Mouse (Mus musculus): ENCODE measurements around the gene Map3k7. TPM values are rescaled to one million over a fixed set of nuclear protein-coding genes. Genes with fewer than 3 reads are reported as not detected.

The Map3k7 gene
- polyA plus RNA-seq, 1 experiment from 2014 or later, result 12.5 TPM

- H3K9ac ChIP-seq (ENCODE audit: low read length), result no peak overlapping the region
- H3K9me3 ChIP-seq (replicated peaks; ENCODE audit: control insufficient read depth, low read length), result no peaks in the 10 kb centered on the region
- WGBS, result 30% methylated on average over 5 of the region's 5 CpGs
- no peak overlapping the region for H3K4me3 ChIP-seq (replicated peaks; ENCODE audit: low read length)
- no peak overlapping the region for H3K4me2 ChIP-seq (ENCODE audit: low read depth, low read length)
- H3K36me3 ChIP-seq (ENCODE audit: control insufficient read depth, insufficient read depth, low read length), result no peaks in the 10 kb centered on the region
- H3K4me1 ChIP-seq (ENCODE audit: control insufficient read depth, insufficient read depth, low read length), result no peaks in the 10 kb centered on the region
- no peak for ATAC-seq (ENCODE audit: insufficient read depth, low FRiP score)
- H3K27ac ChIP-seq (ENCODE audit: low read length), result no peak overlapping the region
- H3K27me3 ChIP-seq (ENCODE audit: control insufficient read depth, insufficient read depth, low read length), result no peaks in the 10 kb centered on the region
These were observed 81.3 kb downstream of the Map3k7 start for GRCm38 (mm10) chr4:32045234-32045633.

- 65% methylated on average over 4 of the region's 4 CpGs for WGBS
These were observed 85.9 kb downstream of the Map3k7 start for GRCm38 (mm10) chr4:32049824-32050223.

DNA sequence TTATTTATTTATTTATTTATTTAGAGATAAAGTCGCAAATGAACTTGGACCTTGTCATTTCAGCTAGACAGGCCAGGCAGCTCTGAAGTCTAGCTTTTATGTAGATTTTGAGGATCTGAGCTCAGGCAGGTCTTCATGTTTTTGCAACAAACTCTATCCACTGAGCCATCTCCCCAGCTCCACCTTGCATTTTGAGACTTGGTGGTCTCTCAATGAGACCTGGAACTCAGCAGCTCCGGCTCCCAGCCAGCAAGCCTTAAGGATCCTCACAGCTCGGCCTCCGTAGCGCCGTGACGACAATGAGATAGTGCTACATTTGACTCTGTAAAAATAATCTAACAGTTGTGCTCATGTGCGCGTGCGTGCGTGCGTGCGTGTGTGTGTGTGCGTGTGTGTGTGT is 89.3 kb downstream of the Map3k7 start:
- no peaks in the 10 kb centered on the region for H3K9me3 ChIP-seq (replicated peaks; ENCODE audit: control insufficient read depth, low read length)
- no peak overlapping the region for H3K9ac ChIP-seq (ENCODE audit: low read length)
- no peak for ATAC-seq (ENCODE audit: insufficient read depth, low FRiP score)
- no peaks in the 10 kb centered on the region for H3K27me3 ChIP-seq (ENCODE audit: control insufficient read depth, insufficient read depth, low read length)
- no peak overlapping the region for H3K4me3 ChIP-seq (replicated peaks; ENCODE audit: low read length)
- H3K27ac ChIP-seq (ENCODE audit: low read length), result no peak overlapping the region
- H3K36me3 ChIP-seq (ENCODE audit: control insufficient read depth, insufficient read depth, low read length), result no peaks in the 10 kb centered on the region
- H3K4me1 ChIP-seq (ENCODE audit: control insufficient read depth, insufficient read depth, low read length), result 0 out of 2 replicates have a peak, but pooled peaks cover 6% of the 10 kb centered on the region
- no peak overlapping the region for H3K4me2 ChIP-seq (ENCODE audit: low read depth, low read length)
- WGBS, result 93% methylated on average over 14 of the region's 14 CpGs

More at GRCm38 (mm10) chr4:32049824-32050223, 85.9 kb downstream of the Map3k7 start:
- Histone ChIP-seq H3K4me1 (ENCODE audit: control insufficient read depth, insufficient read depth, low read length) (no peaks in the 10 kb centered on the region), H3K27me3 (ENCODE audit: control insufficient read depth, insufficient read depth, low read length) (no peaks in the 10 kb centered on the region), H3K4me3 (replicated peaks; ENCODE audit: low read length) (no peak overlapping the region), H3K27ac (ENCODE audit: low read length) (no peak overlapping the region), H3K9me3 (replicated peaks; ENCODE audit: control insufficient read depth, low read length) (no peaks in the 10 kb centered on the region), H3K9ac (ENCODE audit: low read length) (no peak overlapping the region), H3K4me2 (ENCODE audit: low read depth, low read length) (no peak overlapping the region), H3K36me3 (ENCODE audit: control insufficient read depth, insufficient read depth, low read length) (no peaks in the 10 kb centered on the region)
- ATAC-seq (ENCODE audit: insufficient read depth, low FRiP score), result no peak

GRCm38 (mm10) chr4:32055151-32056052 is 91.5 kb downstream of the Map3k7 start:
- 18% methylated on average over 21 of the region's 21 CpGs for WGBS
- Histone ChIP-seq H3K4me1 (ENCODE audit: control insufficient read depth, insufficient read depth, low read length) (0 out of 2 replicates have a peak, but pooled peaks cover 6% of the 10 kb centered on the region), H3K9ac (ENCODE audit: low read length) (peak overlapping the region; percentile 74), H3K9me3 (replicated peaks; ENCODE audit: control insufficient read depth, low read length) (no peaks in the 10 kb centered on the region), H3K27ac (ENCODE audit: low read length) (no peak overlapping the region), H3K4me2 (ENCODE audit: low read depth, low read length) (peak overlapping the region; percentile 72), H3K4me3 (replicated peaks; ENCODE audit: low read length) (peak overlapping the region; percentile 50), H3K36me3 (ENCODE audit: control insufficient read depth, insufficient read depth, low read length) (no peaks in the 10 kb centered on the region), H3K27me3 (ENCODE audit: control insufficient read depth, insufficient read depth, low read length) (no peaks in the 10 kb centered on the region)
- peak; percentile 87 for ATAC-seq (ENCODE audit: insufficient read depth, low FRiP score)

- no peak overlapping the region for H3K9ac ChIP-seq (ENCODE audit: low read length)
- no peaks in the 10 kb centered on the region for H3K9me3 ChIP-seq (replicated peaks; ENCODE audit: control insufficient read depth, low read length)
- WGBS, result 72% methylated on average over 7 of the region's 7 CpGs
- H3K36me3 ChIP-seq (ENCODE audit: control insufficient read depth, insufficient read depth, low read length), result no peaks in the 10 kb centered on the region
- H3K4me1 ChIP-seq (ENCODE audit: control insufficient read depth, insufficient read depth, low read length), result 0 out of 2 replicates have a peak, but pooled peaks cover 6% of the 10 kb centered on the region
- H3K27me3 ChIP-seq (ENCODE audit: control insufficient read depth, insufficient read depth, low read length), result no peaks in the 10 kb centered on the region
- H3K27ac ChIP-seq (ENCODE audit: low read length), result no peak overlapping the region
- no peak overlapping the region for H3K4me2 ChIP-seq (ENCODE audit: low read depth, low read length)
- H3K4me3 ChIP-seq (replicated peaks; ENCODE audit: low read length), result no peak overlapping the region
- no peak for ATAC-seq (ENCODE audit: insufficient read depth, low FRiP score)
These were observed 92.5 kb downstream of the Map3k7 start for GRCm38 (mm10) chr4:32056441-32056840.

GRCm38 (mm10) chr4:32057102-32057501 is 93.2 kb downstream of the Map3k7 start:
- no peak overlapping the region for H3K4me3 ChIP-seq (replicated peaks; ENCODE audit: low read length)
- no peak overlapping the region for H3K27ac ChIP-seq (ENCODE audit: low read length)
- 0 out of 2 replicates have a peak, but pooled peaks cover 6% of the 10 kb centered on the region for H3K4me1 ChIP-seq (ENCODE audit: control insufficient read depth, insufficient read depth, low read length)
- no peak overlapping the region for H3K9ac ChIP-seq (ENCODE audit: low read length)
- no peaks in the 10 kb centered on the region for H3K9me3 ChIP-seq (replicated peaks; ENCODE audit: control insufficient read depth, low read length)
- H3K36me3 ChIP-seq (ENCODE audit: control insufficient read depth, insufficient read depth, low read length), result no peaks in the 10 kb centered on the region
- H3K27me3 ChIP-seq (ENCODE audit: control insufficient read depth, insufficient read depth, low read length), result no peaks in the 10 kb centered on the region
- 52% methylated on average over 5 of the region's 5 CpGs for WGBS
- ATAC-seq (ENCODE audit: insufficient read depth, low FRiP score), result no peak
- H3K4me2 ChIP-seq (ENCODE audit: low read depth, low read length), result no peak overlapping the region

GRCm38 (mm10) chr4:32060686-32061085 is 96.8 kb downstream of the Map3k7 start:
- Histone ChIP-seq H3K4me2 (ENCODE audit: low read depth, low read length) (no peak overlapping the region), H3K27ac (ENCODE audit: low read length) (no peak overlapping the region), H3K4me3 (replicated peaks; ENCODE audit: low read length) (no peak overlapping the region), H3K27me3 (ENCODE audit: control insufficient read depth, insufficient read depth, low read length) (no peaks in the 10 kb centered on the region), H3K36me3 (ENCODE audit: control insufficient read depth, insufficient read depth, low read length) (no peaks in the 10 kb centered on the region), H3K9me3 (replicated peaks; ENCODE audit: control insufficient read depth, low read length) (no peaks in the 10 kb centered on the region), H3K9ac (ENCODE audit: low read length) (no peak overlapping the region), H3K4me1 (ENCODE audit: control insufficient read depth, insufficient read depth, low read length) (0 out of 2 replicates have a peak, but pooled peaks cover 6% of the 10 kb centered on the region)
- WGBS, result 89% methylated on average over 4 of the region's 4 CpGs
- no peak for ATAC-seq (ENCODE audit: insufficient read depth, low FRiP score)

DNA sequence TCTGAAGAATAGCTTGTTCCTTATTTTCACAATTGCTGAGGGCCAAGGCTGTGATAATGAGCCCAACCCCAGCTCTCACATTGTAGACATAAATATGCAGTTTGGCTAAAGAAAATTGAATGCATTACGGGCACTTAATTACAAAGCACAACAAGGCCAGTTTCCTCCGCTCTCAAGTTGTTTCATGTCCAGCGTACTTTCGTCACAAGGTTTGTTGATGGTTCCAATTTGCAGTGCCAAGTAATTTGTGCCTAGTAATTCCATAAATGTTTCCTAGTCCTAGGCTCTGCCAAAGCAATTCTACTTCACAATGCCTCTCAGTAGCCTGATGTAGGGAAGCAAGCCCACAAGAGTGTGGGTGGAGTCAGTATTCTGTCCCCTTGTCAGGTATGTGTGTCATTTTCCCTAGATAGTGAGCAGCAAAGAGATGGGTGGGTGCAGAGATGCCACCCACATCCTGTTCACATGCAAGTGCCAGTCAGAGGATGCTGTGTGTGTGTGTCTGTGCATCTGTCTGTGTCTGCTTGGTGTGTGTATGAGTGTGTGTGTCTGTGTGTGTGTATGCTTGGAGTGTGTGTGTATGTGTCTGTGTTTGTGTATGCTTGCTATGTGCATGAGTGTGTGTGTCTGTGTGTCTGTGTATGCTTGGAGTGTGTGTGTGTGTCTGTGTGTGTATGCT is 98.6 kb downstream of the Map3k7 start:
- H3K9me3 ChIP-seq (replicated peaks; ENCODE audit: control insufficient read depth, low read length), result no peaks in the 10 kb centered on the region
- ATAC-seq (ENCODE audit: insufficient read depth, low FRiP score), result no peak
- no peaks in the 10 kb centered on the region for H3K27me3 ChIP-seq (ENCODE audit: control insufficient read depth, insufficient read depth, low read length)
- H3K4me1 ChIP-seq (ENCODE audit: control insufficient read depth, insufficient read depth, low read length), result no peaks in the 10 kb centered on the region
- H3K4me3 ChIP-seq (replicated peaks; ENCODE audit: low read length), result no peak overlapping the region
- no peak overlapping the region for H3K9ac ChIP-seq (ENCODE audit: low read length)
- H3K4me2 ChIP-seq (ENCODE audit: low read depth, low read length), result no peak overlapping the region
- H3K36me3 ChIP-seq (ENCODE audit: control insufficient read depth, insufficient read depth, low read length), result no peaks in the 10 kb centered on the region
- WGBS, result 90% methylated on average over 4 of the region's 4 CpGs
- H3K27ac ChIP-seq (ENCODE audit: low read length), result no peak overlapping the region

GRCm38 (mm10) chr4:32063291-32063690 is 99.4 kb downstream of the Map3k7 start:
- no peaks in the 10 kb centered on the region for H3K4me1 ChIP-seq (ENCODE audit: control insufficient read depth, insufficient read depth, low read length)
- no peak overlapping the region for H3K4me2 ChIP-seq (ENCODE audit: low read depth, low read length)
- no peak for ATAC-seq (ENCODE audit: insufficient read depth, low FRiP score)
- no peaks in the 10 kb centered on the region for H3K9me3 ChIP-seq (replicated peaks; ENCODE audit: control insufficient read depth, low read length)
- WGBS, result 75% methylated on average over 3 of the region's 3 CpGs
- no peak overlapping the region for H3K27ac ChIP-seq (ENCODE audit: low read length)
- no peaks in the 10 kb centered on the region for H3K36me3 ChIP-seq (ENCODE audit: control insufficient read depth, insufficient read depth, low read length)
- no peak overlapping the region for H3K4me3 ChIP-seq (replicated peaks; ENCODE audit: low read length)
- H3K9ac ChIP-seq (ENCODE audit: low read length), result no peak overlapping the region
- H3K27me3 ChIP-seq (ENCODE audit: control insufficient read depth, insufficient read depth, low read length), result no peaks in the 10 kb centered on the region
